Mouse (Mus musculus) ES-E14 (cell line): ENCODE results near the gene Galm.

Source experiments
- CHD2 ChIP-seq: IDR thresholded peaks from 2 replicates; pipeline ENCODE4 v1.6.1; 2014; ENCODE audit warnings: mild to moderate bottlenecking, low read depth, low read length, inconsistent platforms
- MAFK ChIP-seq: IDR thresholded peaks from 2 replicates; pipeline ENCODE4 v1.6.1; 2014; ENCODE audit warnings: mild to moderate bottlenecking, low read depth, low read length, inconsistent platforms; ENCODE audit not compliant: insufficient read depth
- ZC3H11A ChIP-seq: IDR thresholded peaks from 2 replicates; pipeline ENCODE4 v1.6.1; 2012; ENCODE audit warnings: low read depth, mild to moderate bottlenecking, inconsistent platforms, low read length, borderline replicate concordance

DNA sequence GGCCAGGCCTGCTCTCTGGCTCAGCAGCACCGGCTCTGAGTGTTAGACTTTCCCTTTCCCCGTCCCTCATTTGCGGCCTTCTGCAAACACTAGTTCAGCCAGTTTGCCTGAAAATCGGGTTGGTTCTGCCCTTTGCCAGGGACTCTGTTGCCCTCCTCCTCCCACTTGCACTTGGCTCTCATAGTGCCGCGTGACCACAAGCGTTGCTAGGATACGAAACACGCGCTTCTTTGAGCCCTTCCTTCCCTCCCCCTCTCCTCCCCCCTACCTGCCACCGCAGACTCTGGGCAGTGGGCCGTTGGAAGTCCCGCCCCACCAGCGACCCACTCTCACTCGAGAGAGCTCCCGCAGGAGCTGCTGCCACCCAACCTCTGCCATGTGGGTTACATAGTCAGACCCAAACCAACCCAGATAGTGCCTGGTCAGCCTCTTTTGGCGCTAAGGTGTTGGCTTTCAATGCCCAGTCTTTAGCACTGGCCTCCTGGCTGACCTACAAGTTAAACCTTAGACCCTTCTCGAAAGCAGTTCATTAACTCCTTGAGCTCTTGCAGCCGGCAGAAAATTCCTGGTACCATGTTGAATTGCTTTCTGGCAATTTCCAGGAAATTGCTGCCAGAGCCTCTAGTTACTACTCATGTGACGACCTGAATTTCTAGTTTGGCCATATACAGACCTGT is 31.1 kb upstream of the Galm start:
- TF ChIP-seq ZC3H11A (no peak), MAFK (no peak), CHD2 (no peak)
